Mouse (Mus musculus) limb, embryonic 11.5 days (tissue): ENCODE results near the gene Wdr37. TPM values are rescaled to one million over a fixed set of nuclear protein-coding genes. Genes with fewer than 3 reads are reported as not detected.

Experiments used
- ATAC-seq: fragments of 200-750 bp; cut with Nextera tagmentation; 2 replicates; pipeline ENCODE4 v1.8.0; 2017; ENCODE audit warnings: low read depth; ENCODE audit not compliant: insufficient number of reproducible peaks, low FRiP score, low TSS enrichment
- DNase-seq: peaks from one replicate; pipeline ENCODE4 v3.0.0-alpha.2; 2015; ENCODE audit warnings: low spot score
- H3K27ac ChIP-seq: fragments of 300-500 bp; sonication (generic); replicated peaks from 2 replicates; pipeline ENCODE4 v1.5.1; 2014; ENCODE audit warnings: low read depth, mild to moderate bottlenecking, low read length
- H3K27me3 ChIP-seq: fragments of 300-500 bp; sonication (generic); 2 replicates; pipeline ENCODE4 v1.6.1; 2014; ENCODE audit warnings: mild to moderate bottlenecking, low read length, mixed read lengths; ENCODE audit not compliant: control insufficient read depth, insufficient read depth
- H3K36me3 ChIP-seq: fragments of 300-500 bp; sonication (generic); 2 replicates; pipeline ENCODE4 v1.6.1; 2014; ENCODE audit warnings: mild to moderate bottlenecking, low read length, moderate library complexity, mixed read lengths; ENCODE audit not compliant: control insufficient read depth, insufficient read depth
- H3K4me1 ChIP-seq: fragments of 300-500 bp; sonication (generic); 2 replicates; pipeline ENCODE4 v1.6.1; 2014; ENCODE audit warnings: low read length, mixed read lengths; ENCODE audit not compliant: control insufficient read depth, insufficient read depth
- H3K4me2 ChIP-seq: fragments of 300-500 bp; sonication (generic); 2 replicates; pipeline ENCODE4 v1.6.1; 2014; ENCODE audit warnings: low read depth, mild to moderate bottlenecking, moderate library complexity; ENCODE audit not compliant: severe bottlenecking
- H3K4me3 ChIP-seq: fragments of 300-500 bp; sonication (generic); 2 replicates; pipeline ENCODE4 v1.5.1; 2014; ENCODE audit warnings: low read depth, low read length
- H3K9ac ChIP-seq: fragments of 300-500 bp; sonication (generic); 2 replicates; pipeline ENCODE4 v1.6.1; 2014; ENCODE audit warnings: mild to moderate bottlenecking, low read length
- H3K9me3 ChIP-seq: fragments of 300-500 bp; sonication (generic); 2 replicates; pipeline ENCODE4 v1.6.1; 2016; ENCODE audit warnings: low read length; ENCODE audit not compliant: control insufficient read depth
- WGBS: fragments of 180-500 bp; shearing (Covaris S2); extraction: QIAGEN DNeasy Blood & Tissue Kit; methylation state at CpG from one replicate; pipeline ENCODE4 v1.1.7; 2014; 5-methylcytosine and 5-hydroxymethylcytosine counted together
- microRNA-seq: library from miRNA; unstranded; fragments of <30 nt; microRNA quantifications from one replicate; pipeline ENCODE4, GENCODE M21; 2016
- polyA plus RNA-seq: library from polyadenylated mRNA; unstranded; fragments of >200 nt; fragmentation: Nextera tagmentation; extraction: Ambion mirVana; gene quantifications from 2 replicates; pipeline ENCODE4 v1.2.1, GENCODE M21; 2014

Gene Wdr37
- polyA plus RNA-seq, 1 experiment from 2014 or later: 28.7 TPM

GRCm38 (mm10) chr13:8770616-8771015 is 101.1 kb downstream of the Wdr37 start:
- Histone ChIP-seq H3K4me3 (no peak overlapping the region), H3K27ac (no peak overlapping the region), H3K4me2 (no peak overlapping the region), H3K4me1 (no peaks in the 10 kb centered on the region), H3K36me3 (no peaks in the 10 kb centered on the region), H3K27me3 (no peaks in the 10 kb centered on the region), H3K9ac (no peak overlapping the region), H3K9me3 (0 out of 2 replicates have a peak, but pooled peaks cover 3% of the 10 kb centered on the region)
- DNase-seq (no peak), ATAC-seq (no peak)
- WGBS: 35% methylated on average over 4 of the region's 4 CpGs

- Histone ChIP-seq H3K9me3 (0 out of 2 replicates have a peak, but pooled peaks cover 3% of the 10 kb centered on the region), H3K4me2 (no peak overlapping the region), H3K4me1 (no peaks in the 10 kb centered on the region), H3K36me3 (no peaks in the 10 kb centered on the region), H3K27ac (no peak overlapping the region), H3K9ac (no peak overlapping the region), H3K4me3 (no peak overlapping the region), H3K27me3 (no peaks in the 10 kb centered on the region)
- 93% methylated on average over 7 of the region's 7 CpGs for WGBS
- peak; percentile 15 for DNase-seq
- 0 out of 2 replicates have a peak, but pooled peaks have one; percentile 35 for ATAC-seq
These were observed 102.0 kb downstream of the Wdr37 start for GRCm38 (mm10) chr13:8769654-8770227.

GRCm38 (mm10) chr13:8760940-8761339 is 110.8 kb downstream of the Wdr37 start:
- ATAC-seq (no peak), DNase-seq (no peak)
- WGBS: 69% methylated on average over 8 of the region's 8 CpGs
- H3K4me2 ChIP-seq: no peak overlapping the region
- no peak overlapping the region for H3K9ac ChIP-seq
- no peaks in the 10 kb centered on the region for H3K4me1 ChIP-seq
- no peak overlapping the region for H3K4me3 ChIP-seq
- H3K27me3 ChIP-seq: no peaks in the 10 kb centered on the region
- no peaks in the 10 kb centered on the region for H3K9me3 ChIP-seq
- no peaks in the 10 kb centered on the region for H3K36me3 ChIP-seq
- H3K27ac ChIP-seq: no peak overlapping the region

Small RNA genes lying within 50 kb of the gene (microRNA-seq; reads per million reads assigned to microRNA genes)
- gene Gm22750: not detected

Other genes starting within 250 kb of the Wdr37 start
- 97.5 and 105 TPM in 2 replicates for gene Idi1, start 13.6 kb upstream of the Wdr37 start, polyA plus RNA-seq
- not detected in 2 replicates for gene Gm9745, start 76.3 kb upstream of the Wdr37 start, polyA plus RNA-seq
- 0.16 TPM in 1 of 2 replicates, not detected in the other for gene Idi2, start 81.0 kb upstream of the Wdr37 start, polyA plus RNA-seq
- gene Gtpbp4, start 124.2 kb upstream of the Wdr37 start, polyA plus RNA-seq: 104 and 110 TPM in 2 replicates
- 34.7 and 38.9 TPM in 2 replicates for gene Larp4b, start 222.0 kb upstream of the Wdr37 start, polyA plus RNA-seq